Mouse (Mus musculus): ENCODE measurements at regions not wholly inside any gene's neighbourhood (a gene's known extent, or its start where the extent isn't known, plus 50 kb on each side); places are given as distances from the start of the nearest gene placed in this dataset.

DNA sequence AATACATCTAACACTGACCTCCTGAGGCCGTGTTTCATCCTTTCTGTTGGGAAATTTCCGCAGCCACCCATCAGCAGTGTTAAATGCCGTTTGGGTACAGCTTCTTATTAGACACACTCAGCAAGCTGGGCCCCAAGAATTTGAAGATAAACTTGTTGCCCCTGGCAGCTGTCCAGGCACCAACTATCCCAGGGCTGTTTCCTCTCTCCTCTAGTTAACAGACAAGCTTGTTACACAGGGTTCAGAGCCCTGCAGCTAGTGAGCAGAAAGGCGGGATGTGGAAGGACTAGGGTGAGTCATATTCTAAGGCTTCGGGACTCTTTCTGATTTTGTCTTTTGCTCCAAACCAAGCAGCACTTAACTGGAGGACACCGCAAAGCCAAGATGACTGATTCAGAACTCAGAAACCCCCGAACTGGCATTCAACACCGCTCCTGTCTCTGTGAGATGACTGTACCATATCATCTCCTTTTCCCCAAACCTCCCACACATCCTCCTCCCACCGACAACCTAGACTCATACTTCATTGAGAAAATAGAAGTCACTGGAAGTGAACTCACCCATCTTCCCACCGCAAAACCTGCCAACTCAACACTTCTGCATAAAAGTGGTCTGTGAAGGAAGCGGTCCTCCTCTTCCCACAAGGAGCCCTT lies 198.2 kb downstream of the Csl start:
- TF ChIP-seq POLR2A (IDR thresholded peaks at IDR 0.05; ENCODE audit: insufficient read depth, low read length), result no peak
- no peak for TF ChIP-seq CTCF (IDR thresholded peaks at IDR 0.05; ENCODE audit: low read depth, low read length)
- no peak for TF ChIP-seq EP300 (IDR thresholded peaks at IDR 0.05; ENCODE audit: insufficient read depth, low read depth, low read length)

Data from ES-Bruce4 (cell line).